Mouse (Mus musculus) liver, embryonic 13.5 days (tissue): ENCODE results near the gene Tube1. TPM values are rescaled to one million over a fixed set of nuclear protein-coding genes. Genes with fewer than 3 reads are reported as not detected.
A peak's percentile ranks its signal among the peaks of the same experiment; 100 is the strongest.

Source experiments
- ATAC-seq: fragments of 200-750 bp; cut with Nextera tagmentation; 2 replicates; pipeline ENCODE4 v1.8.0; 2017; ENCODE audit warnings: low read depth, mild to moderate bottlenecking, moderate number of reproducible peaks, moderate library complexity
- DNase-seq: peaks from one replicate; pipeline ENCODE4 v3.0.0; 2022
- H3K27ac ChIP-seq: fragments of 300-500 bp; sonication (generic); 2 replicates; pipeline ENCODE4 v1.5.1; 2015; ENCODE audit warnings: moderate library complexity, mild to moderate bottlenecking, inconsistent platforms
- H3K27me3 ChIP-seq: fragments of 300-500 bp; sonication (generic); 2 replicates; pipeline ENCODE4 v1.6.1; 2015; ENCODE audit warnings: mild to moderate bottlenecking, inconsistent platforms
- H3K36me3 ChIP-seq: fragments of 300-500 bp; sonication (generic); 2 replicates; pipeline ENCODE4 v1.6.1; 2015; ENCODE audit warnings: mild to moderate bottlenecking, inconsistent platforms
- H3K4me1 ChIP-seq: fragments of 300-500 bp; sonication (generic); replicated peaks from 2 replicates; pipeline ENCODE4 v1.6.1; 2015; ENCODE audit warnings: inconsistent platforms
- H3K4me2 ChIP-seq: fragments of 300-500 bp; sonication (generic); 2 replicates; pipeline ENCODE4 v1.6.1; 2015; ENCODE audit warnings: inconsistent platforms, mild to moderate bottlenecking, moderate library complexity
- H3K4me3 ChIP-seq: fragments of 300-500 bp; sonication (generic); replicated peaks from 2 replicates; pipeline ENCODE4 v1.5.1; 2015; ENCODE audit warnings: mild to moderate bottlenecking, inconsistent platforms
- H3K9ac ChIP-seq: fragments of 300-500 bp; sonication (generic); 2 replicates; pipeline ENCODE4 v1.6.1; 2015; ENCODE audit warnings: mild to moderate bottlenecking, inconsistent platforms
- H3K9me3 ChIP-seq: fragments of 300-500 bp; sonication (generic); replicated peaks from 2 replicates; pipeline ENCODE4 v1.6.1; 2016; ENCODE audit warnings: inconsistent platforms
- WGBS: fragments of 180-500 bp; shearing (Covaris S2); methylation state at CpG from one replicate; pipeline ENCODE4 v1.1.7; 2015; ENCODE audit not compliant: insufficient replicate concordance; 5-methylcytosine and 5-hydroxymethylcytosine counted together
- polyA plus RNA-seq: library from polyadenylated mRNA; unstranded; fragments of >200 nt; fragmentation: Nextera tagmentation; extraction: Ambion mirVana; gene quantifications from 2 replicates; pipeline ENCODE4 v1.2.1, GENCODE M21; 2015

Tube1 gene
- polyA plus RNA-seq: 5.9 and 7.6 TPM in 2 replicates

GRCm38 (mm10) chr10:39133462-39134310 is at the start of gene Tube1, which contains the start of gene Fam229b:
Gene Tube1, plus strand, starts transcription at chr10:39133976.
Gene Fam229b, minus strand, starts transcription at chr10:39133914.
- Histone ChIP-seq H3K4me1 (peaks cover 14% of the 10 kb centered on the region), H3K4me2 (peak within 1 kb of the TSS; percentile 84), H3K9me3 (no peaks in the 10 kb centered on the region), H3K27ac (no peak within 1 kb of the TSS; the same call in 1 of the 2 replicates), H3K4me3 (peak within 1 kb of the TSS; percentile 77), H3K36me3 (peaks cover 16% of the 10 kb centered on the region), H3K9ac (peak within 1 kb of the TSS; percentile 80), H3K27me3 (no peaks in the 10 kb centered on the region)
- peak; percentile 87 for ATAC-seq
- 4% methylated on average over 47 of the region's 47 CpGs for WGBS
- peak; percentile 83 for DNase-seq

DNA sequence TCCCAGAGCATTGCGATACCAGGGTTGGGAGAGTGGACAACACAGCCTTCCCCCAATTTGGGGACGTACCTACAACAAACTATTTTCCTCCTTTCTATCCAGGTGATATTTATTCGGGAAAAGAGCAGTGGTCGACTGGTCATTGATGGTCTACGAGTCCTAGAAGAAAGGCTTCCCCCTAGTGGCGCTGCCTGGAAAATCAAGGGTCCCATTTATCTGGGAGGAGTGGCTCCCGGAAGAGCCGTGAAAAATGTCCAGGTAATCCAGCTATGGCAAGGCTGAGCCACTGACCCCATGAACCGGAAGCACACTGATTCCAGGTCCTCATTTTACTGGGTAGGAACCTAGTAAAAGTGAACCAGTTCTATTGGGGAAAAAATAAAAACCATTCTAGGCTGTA is 36.8 kb upstream of the Tube1 start:
- Histone ChIP-seq H3K27ac (no peak overlapping the region), H3K27me3 (no peaks in the 10 kb centered on the region), H3K9me3 (no peaks in the 10 kb centered on the region), H3K4me2 (no peak overlapping the region), H3K9ac (no peak overlapping the region), H3K4me1 (no peaks in the 10 kb centered on the region), H3K36me3 (no peaks in the 10 kb centered on the region), H3K4me3 (no peak overlapping the region)
- no peak for ATAC-seq
- no peak for DNase-seq
- 75% methylated on average over 9 of the region's 9 CpGs for WGBS

GRCm38 (mm10) chr10:39098746-39099145 is 35.0 kb upstream of the Tube1 start:
- Histone ChIP-seq H3K27ac (no peak overlapping the region), H3K36me3 (no peaks in the 10 kb centered on the region), H3K4me2 (no peak overlapping the region), H3K9ac (no peak overlapping the region), H3K4me1 (no peaks in the 10 kb centered on the region), H3K9me3 (no peaks in the 10 kb centered on the region), H3K4me3 (no peak overlapping the region), H3K27me3 (no peaks in the 10 kb centered on the region)
- 84% methylated on average over 10 of the region's 10 CpGs for WGBS
- DNase-seq: no peak
- ATAC-seq: no peak

DNA sequence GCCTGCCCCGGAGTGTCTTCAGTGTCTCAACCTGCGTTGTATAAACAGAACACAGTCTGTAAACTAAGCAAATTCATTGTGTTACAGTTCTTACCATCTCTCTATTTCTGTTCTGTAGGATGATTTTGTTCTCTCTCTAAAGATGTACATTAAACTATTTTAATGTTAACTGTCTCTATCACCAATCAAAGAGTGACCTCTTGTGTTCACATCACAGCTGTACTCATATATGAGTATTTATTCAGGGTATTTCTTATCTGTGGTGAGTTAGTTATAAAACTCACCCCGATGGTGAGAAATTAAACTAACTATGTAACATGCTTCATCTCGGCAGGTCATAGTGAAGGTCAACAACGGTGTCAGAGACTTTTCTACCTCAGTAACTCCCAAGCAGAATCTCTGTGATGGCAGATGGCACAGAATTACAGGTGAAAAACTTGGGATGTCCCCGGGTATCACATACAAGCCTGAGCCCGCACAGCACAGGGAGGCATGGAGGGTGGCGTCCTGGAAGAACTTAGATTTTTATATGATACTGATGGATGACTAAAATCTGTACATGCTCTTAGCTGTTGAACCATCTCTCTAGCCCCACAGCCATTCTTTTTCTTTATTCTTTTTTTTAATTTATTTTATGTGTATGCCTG is 28.9 kb upstream of the Tube1 start:
- Histone ChIP-seq H3K36me3 (no peaks in the 10 kb centered on the region), H3K27me3 (no peaks in the 10 kb centered on the region), H3K27ac (no peak overlapping the region), H3K4me1 (no peaks in the 10 kb centered on the region), H3K4me2 (no peak overlapping the region), H3K9ac (no peak overlapping the region), H3K9me3 (no peaks in the 10 kb centered on the region), H3K4me3 (no peak overlapping the region)
- DNase-seq (no peak), ATAC-seq (no peak)
- WGBS: 76% methylated on average over 8 of the region's 8 CpGs

GRCm38 (mm10) chr10:39106413-39106812 is 27.4 kb upstream of the Tube1 start:
- no peak for DNase-seq
- H3K27me3 ChIP-seq: no peaks in the 10 kb centered on the region
- no peaks in the 10 kb centered on the region for H3K9me3 ChIP-seq
- ATAC-seq: no peak
- no peaks in the 10 kb centered on the region for H3K36me3 ChIP-seq
- H3K4me2 ChIP-seq: no peak overlapping the region
- no peak overlapping the region for H3K4me3 ChIP-seq
- H3K4me1 ChIP-seq: no peaks in the 10 kb centered on the region
- no peak overlapping the region for H3K27ac ChIP-seq
- 74% methylated on average over 3 of the region's 3 CpGs for WGBS
- no peak overlapping the region for H3K9ac ChIP-seq

DNA sequence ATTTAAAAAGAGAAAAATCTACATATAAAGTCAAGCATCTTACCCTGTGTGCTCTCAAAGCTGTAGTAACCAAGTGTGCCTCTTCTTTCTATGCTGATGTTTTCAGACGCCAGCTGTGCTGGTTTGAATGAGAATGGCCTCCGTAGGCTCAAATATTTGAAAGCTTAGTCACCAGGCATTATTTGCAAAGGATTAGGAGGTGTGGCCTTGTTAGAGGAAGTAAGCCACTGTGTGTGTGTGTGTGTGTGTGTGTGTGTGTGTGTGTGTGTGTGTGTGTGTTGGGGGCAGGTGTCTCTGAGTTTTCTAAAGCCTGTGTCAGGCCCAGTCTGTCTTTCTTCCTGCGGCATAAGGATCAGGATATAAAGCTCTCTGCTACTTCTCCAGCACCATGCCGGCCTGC is 26.8 kb upstream of the Tube1 start:
- Histone ChIP-seq H3K4me2 (no peak overlapping the region), H3K36me3 (no peaks in the 10 kb centered on the region), H3K4me1 (no peaks in the 10 kb centered on the region), H3K4me3 (no peak overlapping the region), H3K9ac (no peak overlapping the region), H3K27me3 (no peaks in the 10 kb centered on the region), H3K9me3 (no peaks in the 10 kb centered on the region), H3K27ac (no peak overlapping the region)
- 61% methylated on average over 4 of the region's 4 CpGs for WGBS
- ATAC-seq (no peak), DNase-seq (no peak)

GRCm38 (mm10) chr10:39108837-39109488 is 24.8 kb upstream of the Tube1 start:
- ATAC-seq: no peak
- H3K4me3 ChIP-seq: no peak overlapping the region
- H3K4me2 ChIP-seq: no peak overlapping the region
- DNase-seq: no peak
- no peaks in the 10 kb centered on the region for H3K36me3 ChIP-seq
- no peak overlapping the region for H3K27ac ChIP-seq
- H3K27me3 ChIP-seq: no peaks in the 10 kb centered on the region
- H3K9me3 ChIP-seq: no peaks in the 10 kb centered on the region
- 35% methylated on average over 10 of the region's 10 CpGs for WGBS
- no peak overlapping the region for H3K9ac ChIP-seq
- no peaks in the 10 kb centered on the region for H3K4me1 ChIP-seq

- DNase-seq: no peak
- Histone ChIP-seq H3K27me3 (no peaks in the 10 kb centered on the region), H3K4me3 (no peak overlapping the region), H3K9me3 (no peaks in the 10 kb centered on the region), H3K36me3 (no peaks in the 10 kb centered on the region), H3K27ac (no peak overlapping the region), H3K9ac (no peak overlapping the region), H3K4me1 (no peaks in the 10 kb centered on the region), H3K4me2 (no peak overlapping the region)
- 59% methylated on average over 4 of the region's 4 CpGs for WGBS
- no peak for ATAC-seq
Measured at GRCm38 (mm10) chr10:39109489-39109874, 24.3 kb upstream of the Tube1 start.

GRCm38 (mm10) chr10:39121412-39121811 is 12.4 kb upstream of the Tube1 start:
- DNase-seq (no peak), ATAC-seq (no peak)
- no peak overlapping the region for H3K27ac ChIP-seq
- H3K4me3 ChIP-seq: no peak overlapping the region
- H3K27me3 ChIP-seq: no peaks in the 10 kb centered on the region
- H3K36me3 ChIP-seq: no peaks in the 10 kb centered on the region
- H3K9ac ChIP-seq: no peak overlapping the region
- H3K4me2 ChIP-seq: no peak overlapping the region
- H3K9me3 ChIP-seq: no peaks in the 10 kb centered on the region
- WGBS: 25% methylated on average over 4 of the region's 4 CpGs
- no peaks in the 10 kb centered on the region for H3K4me1 ChIP-seq

DNA sequence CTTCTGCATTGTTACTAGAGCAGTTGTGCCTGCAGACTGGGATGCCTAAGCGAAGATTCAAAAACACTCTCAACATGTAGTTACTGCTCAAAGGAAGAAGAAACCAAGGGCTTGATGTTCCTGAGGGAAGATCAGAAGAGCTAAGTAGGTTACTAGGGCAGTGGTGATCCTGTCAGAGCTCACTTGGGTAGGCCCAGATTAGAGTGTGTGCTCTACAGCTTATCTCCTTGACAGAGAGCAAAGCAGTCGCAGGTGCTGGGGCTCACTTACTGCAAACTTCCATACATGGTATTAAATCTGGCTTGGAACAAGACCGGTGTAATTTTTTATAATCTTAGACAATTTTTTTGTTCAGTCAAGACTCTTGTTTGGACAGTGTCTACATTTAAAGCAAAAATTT is 4.0 kb downstream of the Tube1 start:
- H3K36me3 ChIP-seq: peaks cover 42% of the 10 kb centered on the region
- no peak overlapping the region for H3K4me3 ChIP-seq
- no peak overlapping the region for H3K9ac ChIP-seq
- ATAC-seq: no peak
- no peaks in the 10 kb centered on the region for H3K27me3 ChIP-seq
- H3K4me2 ChIP-seq: no peak overlapping the region
- 65% methylated on average over 3 of the region's 3 CpGs for WGBS
- no peaks in the 10 kb centered on the region for H3K9me3 ChIP-seq
- H3K27ac ChIP-seq: no peak overlapping the region
- H3K4me1 ChIP-seq: peaks cover 25% of the 10 kb centered on the region
- DNase-seq: no peak

DNA sequence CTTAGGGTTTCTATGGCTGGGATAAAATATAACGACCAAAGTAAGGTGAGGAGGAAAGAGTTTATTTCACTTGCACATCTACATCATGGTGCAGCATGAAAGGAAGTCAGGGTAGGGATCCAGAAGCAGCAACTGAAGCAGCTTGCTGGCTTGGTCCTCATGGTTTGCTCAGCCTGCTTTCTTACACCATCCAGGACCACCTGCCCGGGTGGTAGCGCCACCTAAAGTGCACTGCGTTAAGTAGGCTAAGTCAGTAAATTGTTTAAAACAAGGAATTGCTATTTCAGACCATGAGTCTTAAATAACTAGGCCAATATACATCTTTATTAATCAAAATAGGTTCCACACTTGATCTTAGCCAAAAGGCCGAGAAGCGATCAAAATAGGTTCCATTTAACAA is 5.0 kb downstream of the Tube1 start:
- Histone ChIP-seq H3K9ac (no peak overlapping the region), H3K27me3 (no peaks in the 10 kb centered on the region), H3K9me3 (no peaks in the 10 kb centered on the region), H3K4me1 (peaks cover 20% of the 10 kb centered on the region), H3K4me3 (no peak overlapping the region), H3K36me3 (peaks cover 44% of the 10 kb centered on the region), H3K27ac (no peak overlapping the region), H3K4me2 (no peak overlapping the region)
- DNase-seq (no peak), ATAC-seq (no peak)
- 81% methylated on average over 6 of the region's 6 CpGs for WGBS
